Mouse (Mus musculus): ENCODE measurements around the gene Gga2.

DNA sequence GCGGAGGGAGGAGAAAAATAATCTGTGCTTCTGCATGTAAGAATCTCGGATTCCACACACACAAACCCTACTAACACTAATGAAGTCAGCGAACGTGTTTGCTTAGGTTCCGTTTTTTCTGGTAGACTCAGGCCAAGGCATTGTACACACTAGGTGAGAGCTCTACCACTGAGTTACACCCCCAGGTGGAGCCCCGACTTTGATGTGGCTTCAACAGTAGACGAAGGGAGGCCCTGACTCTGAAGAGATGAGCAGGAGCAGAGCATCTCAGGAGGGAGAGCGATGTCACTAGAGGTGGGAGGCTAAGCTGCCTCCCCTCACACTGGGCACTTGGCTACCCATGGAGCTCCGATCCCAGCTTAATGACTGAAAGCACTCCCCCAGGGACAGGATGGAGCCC is 52.2 kb downstream of the Gga2 start:
- no peak for TF ChIP-seq EP300 (IDR thresholded peaks at IDR 0.05; ENCODE audit: insufficient read depth, low read depth, low read length)
- no peak for TF ChIP-seq POLR2A (IDR thresholded peaks at IDR 0.05; ENCODE audit: insufficient read depth, low read length)

All from ES-Bruce4 (cell line).